Mouse (Mus musculus): Measurements from ENCODE around the gene Gm37240. TPM values are rescaled to one million over a fixed set of nuclear protein-coding genes. Genes with fewer than 3 reads are reported as not detected.

Gene Gm37240
- polyA plus RNA-seq, 1 experiment from 2014 or later: 0.52 TPM

DNA sequence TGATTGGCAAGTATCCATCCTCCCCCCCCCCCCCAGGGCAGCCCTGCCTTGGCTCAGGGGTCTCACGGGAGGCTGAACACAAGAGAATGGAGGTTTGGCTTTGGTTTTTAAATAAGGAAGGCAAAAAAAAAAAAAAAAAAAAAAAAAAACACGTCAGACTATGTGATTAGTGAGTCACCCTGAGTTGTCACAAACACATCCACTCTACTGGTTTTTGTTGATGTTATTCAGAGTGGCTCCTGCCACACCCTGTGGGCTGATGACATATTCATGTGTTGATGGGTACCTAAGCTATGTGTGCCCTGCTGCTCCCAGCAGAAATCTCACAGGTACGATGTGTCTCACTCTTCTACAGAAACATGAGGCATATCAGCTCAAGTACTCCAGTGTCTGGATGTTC, 1436.7 kb downstream of the Gm37240 start:
- H3K27ac ChIP-seq (ENCODE audit: low read depth, low read length): no peak overlapping the region
- WGBS: 52% methylated on average over 3 of the region's 3 CpGs
- ATAC-seq (ENCODE audit: low FRiP score): no peak

DNA sequence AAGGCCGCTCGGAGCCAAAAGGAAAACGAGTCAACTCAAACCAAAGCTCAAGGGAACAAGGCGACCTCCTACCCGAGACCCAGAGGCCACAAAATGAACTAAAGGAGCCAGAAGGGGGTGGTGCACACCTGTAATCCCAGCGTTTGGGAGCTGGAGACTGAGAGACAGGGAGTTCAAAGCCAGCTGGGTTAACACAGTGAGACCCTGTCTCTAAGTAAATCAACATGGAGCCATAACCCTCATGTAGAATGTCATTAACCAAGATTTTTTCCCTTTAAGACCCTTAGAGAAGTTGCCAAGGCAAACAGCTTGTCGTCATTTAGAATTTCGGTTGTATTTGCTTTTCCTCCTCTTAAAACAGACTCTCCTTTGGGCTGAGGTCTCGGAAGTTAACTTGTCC, 1438.3 kb downstream of the Gm37240 start:
- WGBS: 85% methylated on average over 9 of the region's 9 CpGs
- H3K9ac ChIP-seq (ENCODE audit: low read depth, low read length): no peak overlapping the region
- no peak overlapping the region for H3K4me2 ChIP-seq (replicated peaks; ENCODE audit: low read depth, low read length)
- H3K27ac ChIP-seq (ENCODE audit: low read depth, low read length): no peak overlapping the region
- ATAC-seq (ENCODE audit: low FRiP score) (no peak), DNase-seq (ENCODE audit: low spot score) (no peak)
- H3K27me3 ChIP-seq (ENCODE audit: control insufficient read depth, insufficient read depth, low read length): no peaks in the 10 kb centered on the region
- H3K36me3 ChIP-seq (ENCODE audit: control insufficient read depth, insufficient read depth, low read length): no peaks in the 10 kb centered on the region
- H3K4me1 ChIP-seq (replicated peaks; ENCODE audit: control insufficient read depth, insufficient read depth, low read length): no peaks in the 10 kb centered on the region
- no peaks in the 10 kb centered on the region for H3K9me3 ChIP-seq (ENCODE audit: control insufficient read depth, low read length)
- no peak overlapping the region for H3K4me3 ChIP-seq (ENCODE audit: low read depth, low read length)

More for the DNA sequence above, 1436.7 kb downstream of the Gm37240 start:
- Histone ChIP-seq H3K36me3 (ENCODE audit: control insufficient read depth, insufficient read depth, low read length) (no peaks in the 10 kb centered on the region), H3K4me3 (ENCODE audit: low read depth, low read length) (no peak overlapping the region), H3K4me2 (replicated peaks; ENCODE audit: low read depth, low read length) (no peak overlapping the region), H3K9me3 (ENCODE audit: control insufficient read depth, low read length) (no peaks in the 10 kb centered on the region), H3K9ac (ENCODE audit: low read depth, low read length) (no peak overlapping the region), H3K4me1 (replicated peaks; ENCODE audit: control insufficient read depth, insufficient read depth, low read length) (no peaks in the 10 kb centered on the region), H3K27me3 (ENCODE audit: control insufficient read depth, insufficient read depth, low read length) (no peaks in the 10 kb centered on the region)
- no peak for DNase-seq (ENCODE audit: low spot score)

DNA sequence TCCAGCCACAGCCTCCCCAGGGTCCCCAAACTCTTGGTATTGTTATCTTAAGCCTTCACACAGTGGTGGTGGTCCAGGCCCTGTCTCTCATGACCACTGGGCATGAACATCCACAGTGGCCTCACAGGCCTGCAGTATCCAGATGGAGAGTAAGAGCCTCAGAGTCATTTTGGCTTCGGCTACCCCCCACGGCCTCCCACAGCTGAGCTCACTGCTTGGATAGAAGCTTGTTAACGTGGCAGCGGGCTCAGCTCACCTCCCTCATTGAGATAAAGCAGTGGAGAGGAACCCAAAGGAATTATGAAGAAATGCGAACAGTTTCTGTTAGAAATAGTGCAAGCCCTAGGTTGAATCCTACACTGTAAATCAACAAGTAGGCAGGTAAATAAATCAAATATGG, 1439.5 kb downstream of the Gm37240 start:
- Histone ChIP-seq H3K4me2 (replicated peaks; ENCODE audit: low read depth, low read length) (no peak overlapping the region), H3K27me3 (ENCODE audit: control insufficient read depth, insufficient read depth, low read length) (no peaks in the 10 kb centered on the region), H3K9ac (ENCODE audit: low read depth, low read length) (no peak overlapping the region), H3K36me3 (ENCODE audit: control insufficient read depth, insufficient read depth, low read length) (no peaks in the 10 kb centered on the region), H3K4me1 (replicated peaks; ENCODE audit: control insufficient read depth, insufficient read depth, low read length) (no peaks in the 10 kb centered on the region), H3K27ac (ENCODE audit: low read depth, low read length) (no peak overlapping the region), H3K9me3 (ENCODE audit: control insufficient read depth, low read length) (no peaks in the 10 kb centered on the region), H3K4me3 (ENCODE audit: low read depth, low read length) (no peak overlapping the region)
- no peak for ATAC-seq (ENCODE audit: low FRiP score)
- no peak for DNase-seq (ENCODE audit: low spot score)
- WGBS: 67% methylated on average over 5 of the region's 5 CpGs

MicroRNAs within 50 kb of the gene (microRNA counts, 519-probe panel; counts per million panel counts)
- not detected for microRNA mmu-miR-466k

Other genes with a start within 250 kb of the Gm37240 start
- gene Fam160a1, start 70.2 kb downstream of the Gm37240 start, polyA plus RNA-seq (2014; fragmentation: Nextera tagmentation; extraction: Ambion mirVana): 0.60 and 0.73 TPM in 2 replicates
- 0.14 and 0.39 TPM in 2 replicates for gene Glt28d2, start within 50 bp of the Gm37240 start, polyA plus RNA-seq (2014; fragmentation: Nextera tagmentation; extraction: Ambion mirVana)
- gene Sh3d19, start 83.6 kb upstream of the Gm37240 start, polyA plus RNA-seq (2014; fragmentation: Nextera tagmentation; extraction: Ambion mirVana): 9.4 and 12.1 TPM in 2 replicates
- gene Prss48, start 115.0 kb upstream of the Gm37240 start, polyA plus RNA-seq (2014; fragmentation: Nextera tagmentation; extraction: Ambion mirVana): 0.19 TPM in 1 of 2 replicates, not detected in the other

All from hindbrain, embryonic 11.5 days (tissue).